Mouse (Mus musculus): ENCODE measurements around the gene 2210016L21Rik.

The 2210016L21Rik gene

GRCm38 (mm10) chr5:114979250-114980121 lies 37.5 kb downstream of the 2210016L21Rik start:
- peak; percentile 82 for DNase-seq

- no peak for DNase-seq
These were observed 38.3 kb downstream of the 2210016L21Rik start for GRCm38 (mm10) chr5:114980122-114980748.

GRCm38 (mm10) chr5:114982001-114982400 lies 40.0 kb downstream of the 2210016L21Rik start:
- DNase-seq = no peak

- DNase-seq = no peak
These were observed 43.1 kb downstream of the 2210016L21Rik start for GRCm38 (mm10) chr5:114985074-114985473.

- DNase-seq = no peak
These were observed 54.5 kb downstream of the 2210016L21Rik start for GRCm38 (mm10) chr5:114996447-114996846.

- DNase-seq = no peak
These were observed 55.4 kb downstream of the 2210016L21Rik start for GRCm38 (mm10) chr5:114997327-114997726.

Measured in cerebellum, adult 8-10 months (tissue).